Mouse (Mus musculus): ENCODE results near the gene Notch2.

Gene Notch2

GRCm38 (mm10) chr3:98149881-98150280 lies 136.6 kb downstream of the Notch2 start:
- no peak for DNase-seq (ENCODE audit: low read depth, low spot score)

DNA sequence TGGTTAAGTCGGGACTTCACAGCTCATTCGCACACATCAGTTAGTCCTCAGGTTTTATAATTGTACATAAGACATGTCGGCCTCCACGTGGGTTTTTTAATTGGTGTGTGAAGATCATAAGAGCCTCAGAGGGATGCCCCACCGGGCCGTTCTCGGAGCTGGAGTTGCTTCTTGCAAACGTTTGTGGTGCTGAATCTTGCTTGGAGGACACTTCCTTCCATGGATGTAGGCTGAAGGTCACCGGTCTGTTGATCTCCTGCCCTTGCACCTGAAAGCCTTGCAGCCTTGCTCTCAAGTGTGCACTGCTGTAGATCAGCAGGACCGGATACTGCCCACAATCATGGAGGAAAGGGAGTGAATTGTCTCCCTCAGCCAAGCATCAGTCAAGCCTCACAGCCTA lies 137.7 kb downstream of the Notch2 start:
- no peak for DNase-seq (ENCODE audit: low read depth, low spot score)

DNA sequence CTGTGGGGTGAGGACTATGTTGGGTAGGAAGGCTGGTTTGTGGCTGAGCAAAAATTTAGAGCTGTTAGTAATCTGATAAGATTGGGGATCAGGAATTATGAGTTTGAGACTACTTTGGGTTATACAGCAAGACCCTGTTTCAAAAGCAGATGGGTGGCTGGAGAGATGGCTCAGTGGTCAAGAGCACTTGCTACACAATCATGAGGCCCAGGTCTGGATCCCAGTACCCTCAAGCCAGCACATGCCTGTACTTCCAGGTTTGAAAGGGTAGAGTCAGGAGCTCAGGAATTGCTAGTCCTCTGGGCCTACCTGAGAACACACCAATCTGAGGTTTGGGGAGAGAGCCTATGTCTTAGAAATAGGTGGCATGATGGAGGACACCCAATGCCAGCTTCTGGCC lies 140.1 kb downstream of the Notch2 start:
- no peak for DNase-seq (ENCODE audit: low read depth, low spot score)

GRCm38 (mm10) chr3:98156158-98156557 lies 142.8 kb downstream of the Notch2 start:
- no peak for DNase-seq (ENCODE audit: low read depth, low spot score)

DNA sequence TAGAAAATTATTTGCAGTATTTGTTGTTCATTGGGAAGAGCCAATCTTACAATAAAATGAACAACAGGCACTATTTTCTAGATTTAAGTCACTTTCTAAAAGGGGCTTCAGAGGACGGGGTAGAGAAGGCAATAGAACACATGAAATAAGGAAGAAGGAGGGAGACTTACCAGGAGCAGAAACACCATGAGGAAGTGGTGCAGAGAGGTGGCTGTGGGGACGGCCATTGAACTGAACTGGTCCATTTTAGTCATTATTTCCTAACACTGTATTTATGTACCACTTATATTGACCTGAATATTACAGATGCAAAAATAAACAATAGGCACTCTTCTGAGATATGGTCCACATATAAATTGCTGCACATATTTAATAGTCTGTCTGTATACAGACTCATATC lies 143.7 kb downstream of the Notch2 start:
- DNase-seq (ENCODE audit: low read depth, low spot score): no peak

- DNase-seq (ENCODE audit: low read depth, low spot score): no peak
These were observed 144.3 kb downstream of the Notch2 start for GRCm38 (mm10) chr3:98157585-98157984.

DNA sequence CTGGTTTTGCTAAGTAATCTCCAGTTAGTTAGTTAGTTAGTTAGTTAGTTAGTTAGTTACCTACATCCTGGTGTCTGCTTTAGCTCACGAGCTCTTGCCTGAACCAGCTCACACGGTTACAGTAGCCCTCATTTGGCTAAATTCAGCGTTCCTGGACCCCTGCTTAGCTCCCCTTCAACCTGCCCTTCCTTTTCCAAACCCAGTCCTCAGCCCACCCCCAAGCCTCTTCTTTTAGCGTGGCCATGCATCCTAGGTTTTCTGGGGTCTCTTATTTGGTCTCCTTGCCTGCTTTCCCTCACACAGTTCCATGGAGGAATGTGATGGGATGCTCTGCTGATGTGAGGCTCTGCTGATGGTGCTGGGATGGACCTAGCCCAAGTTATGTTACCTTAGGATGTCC lies 145.3 kb downstream of the Notch2 start:
- no peak for DNase-seq (ENCODE audit: low read depth, low spot score)

DNA sequence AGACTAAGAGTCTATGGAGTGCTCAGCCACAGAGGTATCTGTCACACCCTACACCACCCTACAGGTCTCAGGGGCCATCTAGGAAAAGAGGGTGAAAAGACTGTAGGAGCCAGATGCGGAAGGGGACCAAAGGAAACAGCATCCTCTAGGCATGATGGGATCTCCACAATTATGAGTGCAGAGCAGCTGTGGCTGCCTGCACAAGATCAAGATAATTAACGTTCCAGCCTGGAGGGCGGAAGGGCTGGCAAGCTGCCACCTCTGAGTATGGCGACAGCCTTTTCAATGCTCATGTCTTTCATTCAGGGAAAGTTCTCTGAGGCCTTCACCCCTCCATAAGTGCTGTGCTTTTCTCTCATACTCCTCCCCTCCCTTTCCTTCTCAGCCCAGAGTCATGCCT lies 146.0 kb downstream of the Notch2 start:
- no peak for DNase-seq (ENCODE audit: low read depth, low spot score)

GRCm38 (mm10) chr3:98160330-98160729 lies 147.0 kb downstream of the Notch2 start, which contains the start of gene Adam30:
Gene Adam30, plus strand, starts transcription at chr3:98160630.
- DNase-seq (ENCODE audit: low read depth, low spot score): no peak

DNA sequence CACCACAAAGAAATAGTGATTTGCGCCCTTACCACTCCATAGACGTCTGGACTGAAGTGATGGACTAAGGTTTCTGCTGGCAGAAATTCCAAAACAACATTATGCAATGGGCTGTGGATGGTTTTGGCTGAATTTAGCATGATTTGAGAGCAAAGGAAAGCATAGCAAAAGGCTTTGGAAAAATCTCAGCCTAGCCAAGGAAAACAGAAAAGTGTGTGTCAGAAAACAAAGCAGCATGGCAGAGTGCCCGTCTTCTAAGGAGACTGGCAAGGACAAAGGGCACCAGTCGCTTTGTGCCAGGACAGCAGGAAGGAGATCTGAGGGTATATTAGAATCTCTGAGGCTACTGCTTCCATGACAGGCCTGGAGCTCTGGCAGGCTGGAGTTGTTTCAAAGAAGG lies 165.0 kb downstream of the Notch2 start:
- no peak for DNase-seq (ENCODE audit: low read depth, low spot score)

DNA sequence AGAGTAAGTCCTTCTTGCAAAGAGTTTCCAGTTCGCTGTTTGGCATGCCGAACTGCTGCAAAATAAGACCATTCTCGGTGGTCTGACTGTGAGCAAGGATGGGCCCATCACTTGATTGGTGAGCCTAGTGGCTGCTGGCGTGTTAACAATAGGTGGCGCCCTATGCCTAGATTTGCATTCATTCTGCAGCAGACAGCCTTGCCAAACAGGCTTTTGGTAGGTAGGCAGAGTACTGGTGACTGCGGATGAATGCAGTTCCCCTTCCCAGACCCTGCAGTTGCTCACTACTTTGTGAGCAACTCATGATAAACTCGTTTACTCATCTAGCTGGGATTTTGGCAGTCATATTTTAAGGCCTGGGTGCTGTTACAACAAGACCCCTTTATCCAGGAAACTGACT lies 167.5 kb downstream of the Notch2 start:
- DNase-seq (ENCODE audit: low read depth, low spot score): no peak

DNA sequence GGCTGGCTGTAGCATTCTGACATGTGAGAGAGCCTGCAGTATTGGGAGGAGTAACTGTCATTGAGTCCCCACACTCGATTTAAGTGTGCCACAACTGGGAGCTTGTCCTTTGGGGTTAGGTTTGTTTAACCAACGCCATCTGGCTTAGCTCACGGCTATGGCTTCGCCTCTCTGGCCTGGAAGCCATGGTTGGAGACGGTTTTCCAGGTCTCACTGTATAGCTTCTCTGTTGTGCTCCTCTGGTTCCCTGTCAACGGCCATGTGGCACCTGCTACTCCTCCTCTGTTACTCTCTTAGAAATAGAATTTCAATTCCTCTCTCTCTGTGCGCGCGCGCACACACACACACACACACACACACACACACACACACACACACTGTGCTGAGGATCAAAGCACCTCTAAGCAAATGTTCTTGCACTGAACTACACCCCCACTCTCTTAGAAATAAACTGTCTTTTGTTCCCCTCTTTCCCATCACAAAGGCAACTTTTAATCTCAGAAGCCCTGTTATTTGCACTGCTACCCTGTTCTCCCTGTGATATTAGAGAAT lies 171.9 kb downstream of the Notch2 start:
- DNase-seq (ENCODE audit: low read depth, low spot score): no peak

GRCm38 (mm10) chr3:98187777-98188176 lies 174.4 kb downstream of the Notch2 start:
- no peak for DNase-seq (ENCODE audit: low read depth, low spot score)

DNA sequence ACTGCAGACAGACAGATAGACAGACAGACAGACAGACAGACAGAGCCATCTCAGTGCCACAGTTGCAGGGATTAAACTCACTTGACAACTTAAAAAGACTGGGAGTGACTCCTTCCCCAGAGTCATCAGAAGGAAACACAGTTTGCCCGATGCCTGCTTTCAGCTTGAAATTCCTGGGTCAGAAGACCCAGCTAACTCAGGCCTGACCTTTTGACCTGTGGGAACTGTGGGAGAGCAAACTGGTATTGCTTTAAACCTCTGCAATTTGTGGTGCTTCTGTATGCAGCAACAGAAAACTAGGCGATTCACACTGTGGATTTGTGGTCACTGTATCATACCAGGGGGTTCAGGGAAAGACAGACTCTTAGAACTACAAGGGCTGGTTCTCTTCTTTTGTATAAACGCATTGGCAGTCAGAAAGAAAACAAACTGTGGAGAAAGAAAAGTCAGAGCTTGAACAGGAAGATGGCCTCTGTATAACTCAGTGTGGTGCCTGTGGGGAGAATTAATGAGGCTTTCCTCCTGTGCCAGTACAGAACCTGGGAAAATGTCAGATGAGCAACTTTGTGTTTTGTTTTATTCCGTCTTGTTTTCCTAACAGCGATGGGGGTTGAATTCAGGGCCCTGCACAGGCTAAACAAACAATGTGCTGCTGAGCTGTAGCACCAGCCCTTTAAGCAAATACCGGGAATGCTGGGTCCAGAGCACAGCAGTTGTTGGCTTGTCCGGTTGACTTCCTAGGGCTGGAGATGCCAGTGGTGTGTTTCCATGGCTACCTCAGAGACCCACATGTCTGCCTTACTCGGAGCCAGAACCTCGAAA lies 184.6 kb downstream of the Notch2 start:
- no peak for DNase-seq (ENCODE audit: low read depth, low spot score)

- no peak for DNase-seq (ENCODE audit: low read depth, low spot score)
These were observed 186.4 kb downstream of the Notch2 start for GRCm38 (mm10) chr3:98199747-98200146.
